Mouse (Mus musculus) G1E (cell line): Measurements from ENCODE around the gene Iqgap2. TPM values are rescaled to one million over a fixed set of nuclear protein-coding genes. Genes with fewer than 3 reads are reported as not detected.

ENCODE experiments used
- ATAC-seq: 2 replicates; pipeline ENCODE4 v1.8.0; 2016; ENCODE audit warnings: mild to moderate bottlenecking; ENCODE audit not compliant: insufficient number of reproducible peaks, poor library complexity, low FRiP score, severe bottlenecking; ENCODE audit errors: extremely low read depth
- DNase-seq: peaks from one replicate; pipeline ENCODE4 v3.0.0; 2012; ENCODE audit warnings: low spot score
- H3K27me3 ChIP-seq: 2 replicates; pipeline ENCODE4 v1.6.1; 2012; ENCODE audit warnings: mild to moderate bottlenecking, low read length, inconsistent platforms; ENCODE audit not compliant: insufficient read depth
- H3K36me3 ChIP-seq: replicated peaks from 2 replicates; pipeline ENCODE3; 2012; ENCODE audit warnings: mild to moderate bottlenecking, inconsistent platforms
- H3K4me1 ChIP-seq: 2 replicates; pipeline ENCODE4 v1.6.1; 2012; ENCODE audit warnings: low read depth, low read length, inconsistent platforms, mixed read lengths; ENCODE audit not compliant: insufficient read depth
- H3K4me3 ChIP-seq: 2 replicates; pipeline ENCODE4 v1.5.1; 2012; ENCODE audit warnings: low read depth, mild to moderate bottlenecking, inconsistent platforms, low read length, moderate library complexity, mixed read lengths
- H3K9me3 ChIP-seq: replicated peaks from 2 replicates; pipeline ENCODE4 v1.6.1; 2012; ENCODE audit warnings: inconsistent platforms
- CTCF ChIP-seq: IDR thresholded peaks from 2 replicates; pipeline ENCODE4 v1.5.1; 2012; ENCODE audit warnings: low read depth, low read length, inconsistent platforms, mixed read lengths
- GATA1 ChIP-seq: IDR thresholded peaks from 2 replicates; pipeline ENCODE4 v1.6.1; 2012; ENCODE audit warnings: borderline replicate concordance, low read length, inconsistent platforms, mixed read lengths
- GATA2 ChIP-seq: IDR thresholded peaks from 2 replicates; pipeline ENCODE4 v1.6.1; 2012; ENCODE audit warnings: low read depth, low read length, inconsistent platforms, borderline replicate concordance
- POLR2AphosphoS5 ChIP-seq: IDR thresholded peaks from 2 replicates; pipeline ENCODE4 v1.6.1; 2012; ENCODE audit warnings: low read depth, low read length, inconsistent platforms; ENCODE audit not compliant: insufficient replicate concordance
- TAL1 ChIP-seq: conservative IDR thresholded peaks from 2 replicates; pipeline ENCODE4 v1.6.1; 2012; ENCODE audit warnings: low read depth, low read length, inconsistent platforms, mixed read lengths
- polyA plus RNA-seq: library from polyadenylated mRNA; stranded (reverse); fragments of >175 nt; gene quantifications from 2 replicates; pipeline ENCODE4 v1.2.3, GENCODE M21; 2012
- total RNA-seq, 2 experiments: library from RNA; stranded (forward) in 1 of 2; stranded (reverse) in 1 of 2; fragments of 200-1000 nt in 1 of 2; fragments of >200 nt in 1 of 2; fragmentation: Nextera tagmentation in 1 of 2; gene quantifications; 2 replicates each; pipeline ENCODE4 v1.2.3; 2014 to 2017

Gene Iqgap2
- total and polyA plus RNA-seq, 3 experiments: 3.0 to 14.3 (median 6.6) TPM

DNA sequence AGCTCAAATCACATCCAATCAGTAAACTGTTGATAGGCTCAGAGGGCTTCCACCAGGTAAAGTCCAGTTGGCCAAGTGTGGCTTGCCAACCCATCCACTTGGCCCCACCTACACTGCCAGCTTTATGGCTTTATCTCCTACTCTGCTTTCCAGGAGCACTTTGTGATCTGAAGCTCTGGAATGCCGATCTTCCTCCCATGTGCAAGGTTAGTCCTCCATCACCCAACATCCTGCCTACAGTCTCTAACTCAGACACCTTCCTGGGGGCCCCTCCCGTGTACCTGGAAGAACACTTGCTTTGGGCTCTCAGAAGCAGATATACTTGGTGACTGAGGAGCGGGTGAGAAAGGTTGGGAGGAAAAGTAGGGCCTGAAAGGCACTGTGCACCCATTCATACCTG lies 300.1 kb downstream of the Iqgap2 start:
- Histone ChIP-seq H3K4me1 (peaks cover 5% of the 10 kb centered on the region; the same call in 1 of the 2 replicates), H3K27me3 (peaks cover 49% of the 10 kb centered on the region), H3K36me3 (no peaks in the 10 kb centered on the region), H3K4me3 (no peak overlapping the region), H3K9me3 (no peaks in the 10 kb centered on the region)
- ATAC-seq (no peak), DNase-seq (no peak)
- TF ChIP-seq TAL1: no peak
- TF ChIP-seq GATA2: no peak
- no peak for TF ChIP-seq CTCF
- no peak for TF ChIP-seq POLR2AphosphoS5

GRCm38 (mm10) chr13:95587628-95588027 lies 304.1 kb downstream of the Iqgap2 start:
- Histone ChIP-seq H3K4me3 (no peak overlapping the region), H3K36me3 (no peaks in the 10 kb centered on the region), H3K27me3 (peaks cover 66% of the 10 kb centered on the region), H3K9me3 (no peaks in the 10 kb centered on the region), H3K4me1 (peaks cover 5% of the 10 kb centered on the region)
- DNase-seq: no peak
- TF ChIP-seq CTCF (no peak), GATA1 (no peak)
- no peak for ATAC-seq

DNA sequence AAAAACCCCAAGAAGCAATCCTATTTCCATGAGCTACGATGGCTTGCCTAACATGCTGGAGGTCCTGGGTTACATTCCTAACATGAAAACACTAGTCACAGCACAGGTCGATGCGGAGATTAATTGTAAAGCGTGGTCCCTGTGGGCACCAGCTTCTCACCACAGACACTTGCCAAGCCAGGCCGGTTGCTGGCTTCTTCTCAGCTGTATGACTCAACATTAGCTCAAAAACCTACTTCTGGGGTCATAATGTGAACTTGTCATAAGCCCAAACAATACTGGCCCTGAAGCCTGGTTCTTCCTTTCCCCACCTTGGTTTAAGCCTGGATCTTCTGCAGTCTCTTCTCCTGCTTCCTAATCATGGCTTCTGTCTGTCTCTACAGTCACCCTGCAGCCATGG lies 306.8 kb downstream of the Iqgap2 start:
- Histone ChIP-seq H3K27me3 (peaks cover 54% of the 10 kb centered on the region), H3K36me3 (no peaks in the 10 kb centered on the region), H3K4me3 (no peak overlapping the region), H3K9me3 (no peaks in the 10 kb centered on the region), H3K4me1 (peaks cover 3% of the 10 kb centered on the region)
- TF ChIP-seq TAL1 (no peak), POLR2AphosphoS5 (no peak), GATA1 (no peak), CTCF (no peak)
- DNase-seq (no peak), ATAC-seq (no peak)

DNA sequence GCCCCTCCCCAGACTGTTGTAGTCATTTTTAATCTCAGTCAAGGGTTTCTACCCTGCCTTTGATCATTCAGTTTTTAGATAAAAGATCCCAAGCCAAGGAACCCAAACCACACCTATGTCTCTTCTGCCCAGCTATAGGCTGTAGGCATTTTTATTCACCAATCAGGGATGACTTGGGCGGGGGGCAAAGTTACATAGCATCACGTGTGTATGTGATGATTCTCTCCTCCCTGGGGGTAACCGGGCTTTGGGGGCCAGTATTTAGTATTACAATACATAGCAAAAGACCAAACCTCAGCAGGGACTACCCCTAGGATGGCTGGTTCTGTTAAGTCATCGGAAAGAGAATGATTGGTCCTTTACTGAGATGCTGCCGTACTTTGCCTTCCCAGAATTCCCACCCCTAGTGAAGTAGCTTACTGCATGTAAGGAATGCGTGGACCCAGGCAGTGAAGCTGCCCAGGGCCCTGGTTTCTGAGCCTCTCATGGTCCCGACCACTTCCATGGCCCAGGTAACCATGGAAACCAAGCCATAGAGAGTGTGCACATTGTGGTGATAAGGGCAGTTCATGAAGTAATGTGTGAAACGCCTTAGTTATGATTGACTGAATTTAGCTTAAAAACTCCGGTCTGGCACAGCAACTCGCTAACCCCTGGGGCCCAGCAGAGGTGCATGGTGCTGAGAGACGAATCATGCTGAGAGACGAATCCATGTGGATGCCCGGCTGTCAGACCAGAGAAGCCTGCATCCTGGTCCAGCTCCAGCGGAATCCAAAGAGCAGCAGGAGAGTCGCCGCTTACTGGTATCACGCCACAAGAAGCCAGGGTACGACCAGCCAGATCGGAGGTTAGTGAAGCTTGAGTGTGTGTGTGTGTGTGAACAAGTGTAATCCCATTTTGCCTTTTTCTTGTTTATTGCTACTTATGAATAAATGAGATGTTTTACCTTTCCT lies 308.2 kb downstream of the Iqgap2 start:
- no peak for DNase-seq
- peaks cover 43% of the 10 kb centered on the region for H3K27me3 ChIP-seq
- ATAC-seq: no peak
- no peaks in the 10 kb centered on the region for H3K36me3 ChIP-seq
- no peaks in the 10 kb centered on the region; the same call in none of the 2 replicates for H3K4me1 ChIP-seq
- H3K4me3 ChIP-seq: no peak overlapping the region
- TF ChIP-seq POLR2AphosphoS5 (no peak), GATA2 (no peak), GATA1 (no peak), CTCF (no peak), TAL1 (no peak)
- H3K9me3 ChIP-seq: no peaks in the 10 kb centered on the region

GRCm38 (mm10) chr13:95581850-95582249 lies 309.9 kb downstream of the Iqgap2 start:
- Histone ChIP-seq H3K36me3 (no peaks in the 10 kb centered on the region), H3K4me1 (no peaks in the 10 kb centered on the region; the same call in none of the 2 replicates), H3K27me3 (peaks cover 36% of the 10 kb centered on the region), H3K4me3 (no peak overlapping the region), H3K9me3 (no peaks in the 10 kb centered on the region)
- ATAC-seq (no peak), DNase-seq (no peak)
- no peak for TF ChIP-seq TAL1
- TF ChIP-seq CTCF: no peak
- no peak for TF ChIP-seq POLR2AphosphoS5
- TF ChIP-seq GATA2: no peak
- TF ChIP-seq GATA1: no peak

DNA sequence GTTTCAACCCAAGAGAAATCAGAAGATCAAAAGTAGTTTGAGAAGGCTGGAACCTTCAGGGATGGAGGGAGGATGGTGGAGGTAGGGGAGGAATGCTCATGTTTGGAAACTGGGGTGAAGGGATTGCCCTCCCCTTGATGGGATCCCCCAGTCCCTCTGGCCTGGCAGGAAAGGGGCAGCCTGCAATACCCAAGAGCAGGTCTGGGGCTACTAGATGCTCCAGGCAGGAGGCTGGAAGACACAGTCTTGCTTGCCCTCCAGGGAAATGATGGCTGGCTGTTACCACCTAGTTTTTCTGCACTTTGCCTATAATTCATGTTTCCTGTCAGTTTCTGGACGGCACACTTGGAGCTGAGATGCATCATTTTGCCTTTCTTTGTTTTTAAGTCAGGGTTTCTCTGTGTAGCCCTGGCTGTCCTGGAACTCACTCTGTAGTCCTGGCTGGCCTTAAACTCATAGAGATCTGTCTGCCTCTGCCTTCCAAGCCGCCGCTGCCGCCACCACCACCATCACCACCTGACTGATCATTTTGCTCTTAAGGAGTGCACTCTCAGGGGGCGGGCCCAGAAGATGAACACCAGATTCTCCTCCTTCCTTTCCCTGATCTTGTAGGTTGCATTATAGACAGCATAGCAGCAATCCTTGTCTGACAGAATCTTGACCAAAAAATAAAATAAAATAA lies 313.6 kb downstream of the Iqgap2 start:
- Histone ChIP-seq H3K4me1 (no peaks in the 10 kb centered on the region), H3K4me3 (no peak overlapping the region), H3K36me3 (no peaks in the 10 kb centered on the region), H3K9me3 (no peaks in the 10 kb centered on the region), H3K27me3 (peaks cover 19% of the 10 kb centered on the region)
- no peak for TF ChIP-seq GATA1
- TF ChIP-seq POLR2AphosphoS5: no peak
- TF ChIP-seq CTCF: no peak
- TF ChIP-seq TAL1: no peak
- no peak for TF ChIP-seq GATA2
- ATAC-seq (no peak), DNase-seq (no peak)

Other genes with a start within 250 kb of the Iqgap2 start
- not detected in 2 replicates for gene F2rl2, start 195.1 kb downstream of the Iqgap2 start, total RNA-seq (2014; fragmentation: Nextera tagmentation)
- gene F2rl2, start 195.1 kb downstream of the Iqgap2 start, total RNA-seq (2017): 0.05 and 0.06 TPM in 2 replicates
- not detected in 2 replicates for gene F2rl2, start 195.1 kb downstream of the Iqgap2 start, polyA plus RNA-seq
- 11.8 and 17.3 TPM in 2 replicates for gene Gm20075, start 189.5 kb upstream of the Iqgap2 start, total RNA-seq (2014; fragmentation: Nextera tagmentation)
- 24.9 and 26.9 TPM in 2 replicates for gene Gm20075, start 189.5 kb upstream of the Iqgap2 start, total RNA-seq (2017)
- 0.34 and 0.39 TPM in 2 replicates for gene Gm20075, start 189.5 kb upstream of the Iqgap2 start, polyA plus RNA-seq
- gene Gm17190, start 190.1 kb upstream of the Iqgap2 start, total RNA-seq (2014; fragmentation: Nextera tagmentation): not detected in 2 replicates
- gene Gm17190, start 190.1 kb upstream of the Iqgap2 start, total RNA-seq (2017): 0.11 TPM in 1 of 2 replicates, not detected in the other
- gene Gm17190, start 190.1 kb upstream of the Iqgap2 start, polyA plus RNA-seq: not detected in 2 replicates
- gene Sv2c, start 240.7 kb upstream of the Iqgap2 start, total RNA-seq (2014; fragmentation: Nextera tagmentation): 0.45 and 0.49 TPM in 2 replicates
- 0.17 and 0.49 TPM in 2 replicates for gene Sv2c, start 240.7 kb upstream of the Iqgap2 start, total RNA-seq (2017)
- 0.01 and 0.02 TPM in 2 replicates for gene Sv2c, start 240.7 kb upstream of the Iqgap2 start, polyA plus RNA-seq